Mouse (Mus musculus) layer of hippocampus, adult 9-11 months (tissue): ENCODE measurements around the gene Oxa1l.

Experiments
- DNase-seq: peaks from one replicate; pipeline ENCODE4 v3.0.0; 2022

Gene Oxa1l

DNA sequence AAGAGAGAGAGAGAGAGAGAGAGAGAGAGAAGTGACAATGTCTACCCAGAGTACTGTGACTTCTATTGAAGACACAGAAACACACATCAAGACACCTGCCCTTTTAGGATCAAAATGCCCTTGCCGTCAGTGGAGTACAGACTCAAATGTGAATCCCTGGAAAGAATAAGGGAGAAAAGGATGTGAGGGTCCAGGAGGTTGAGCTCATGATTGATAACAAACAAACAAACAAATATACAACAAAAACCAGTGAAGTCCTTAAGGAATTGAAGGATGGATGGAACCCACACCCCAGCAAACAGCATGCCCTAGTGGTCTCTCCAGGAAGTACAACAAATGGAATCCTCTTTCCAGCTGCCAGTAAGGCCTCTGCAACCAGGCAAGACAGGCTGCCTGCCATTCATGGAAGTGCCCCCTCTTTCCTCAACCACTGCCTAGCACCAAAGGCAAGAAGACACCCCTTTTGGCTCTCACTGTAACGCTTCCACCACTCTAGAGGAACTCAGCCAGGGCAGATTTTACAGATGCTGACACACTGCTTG, 52.1 kb downstream of the Oxa1l start:
- DNase-seq, result no peak

DNA sequence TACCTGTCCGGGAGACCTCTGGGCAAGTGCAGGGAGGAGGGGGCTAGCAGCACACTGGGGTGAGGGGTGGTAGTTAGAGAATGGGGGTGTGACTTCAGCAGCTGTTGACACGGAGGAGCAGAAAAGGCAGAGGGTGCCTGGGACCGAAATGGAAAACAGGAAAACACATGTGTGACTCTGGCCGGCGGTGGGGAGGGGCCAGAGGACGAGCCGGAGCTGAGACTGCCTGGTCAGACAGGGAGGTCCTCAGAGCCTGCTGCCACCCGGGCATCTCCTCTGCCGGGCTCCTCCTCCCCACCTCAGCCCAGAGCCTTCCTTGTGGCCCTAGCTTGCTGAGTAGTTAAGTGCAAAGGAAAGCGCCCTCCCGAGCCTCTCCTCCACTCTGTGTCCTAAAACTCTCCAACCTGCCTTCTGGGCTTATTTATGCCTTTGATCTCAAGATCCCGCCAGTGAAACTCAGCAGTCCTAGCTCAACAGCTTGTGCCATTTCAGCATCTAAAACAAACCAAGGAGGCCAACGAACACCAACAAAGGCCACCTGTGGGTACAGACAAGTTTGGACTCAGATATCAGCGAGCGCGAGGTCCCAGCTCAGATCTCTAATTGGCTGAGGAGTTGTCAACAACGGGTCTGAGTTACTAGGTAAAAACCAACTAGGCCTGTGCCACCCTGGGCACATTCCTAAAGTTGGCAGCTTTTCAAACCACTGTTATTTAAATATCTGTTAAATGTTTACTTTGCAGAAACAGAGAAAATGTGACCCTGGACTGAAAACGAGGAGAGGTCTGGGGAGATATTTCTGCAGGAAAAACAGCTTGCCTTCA, 53.5 kb downstream of the Oxa1l start:
- DNase-seq, result no peak

DNA sequence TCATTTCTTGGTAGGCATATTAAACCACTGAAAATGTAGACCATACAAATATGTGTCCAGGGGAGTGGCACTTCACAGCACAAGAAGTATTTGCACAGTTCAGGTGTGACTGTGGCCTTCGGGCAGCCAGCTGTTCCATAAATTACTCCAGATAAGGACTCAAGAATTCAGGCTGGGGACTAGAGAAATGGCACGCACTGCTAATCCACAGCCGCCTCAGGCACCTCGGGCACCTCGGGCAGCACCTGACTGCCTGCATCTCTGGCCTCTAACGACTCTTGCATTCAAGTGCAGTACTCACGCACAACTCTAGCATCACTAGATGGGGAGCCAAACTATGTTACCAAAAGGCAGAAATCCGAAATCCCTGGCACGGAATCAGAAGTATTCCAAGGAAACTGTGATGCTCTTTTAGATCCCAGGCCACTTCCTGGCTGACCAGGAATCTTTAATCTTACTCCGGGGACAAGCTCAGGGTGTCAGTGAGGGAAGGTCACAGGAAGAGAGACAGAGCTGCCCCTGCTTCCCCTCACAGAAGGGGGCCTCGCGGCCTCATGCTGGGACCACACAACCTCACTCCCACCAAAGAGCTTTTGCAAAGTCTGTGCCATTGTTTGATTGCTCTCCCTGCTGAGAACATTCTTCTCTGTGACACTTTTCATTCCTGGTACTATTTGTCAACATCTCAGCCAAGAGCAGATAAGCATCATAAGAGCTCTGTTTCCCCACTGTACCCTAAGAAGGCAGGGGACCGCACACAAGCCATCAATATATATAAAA, 54.8 kb downstream of the Oxa1l start:
- DNase-seq, result no peak

GRCm38 (mm10) chr14:54416229-54416775, 55.7 kb downstream of the Oxa1l start:
- DNase-seq, result no peak

GRCm38 (mm10) chr14:54416830-54417229, 56.2 kb downstream of the Oxa1l start:
- DNase-seq, result no peak

DNA sequence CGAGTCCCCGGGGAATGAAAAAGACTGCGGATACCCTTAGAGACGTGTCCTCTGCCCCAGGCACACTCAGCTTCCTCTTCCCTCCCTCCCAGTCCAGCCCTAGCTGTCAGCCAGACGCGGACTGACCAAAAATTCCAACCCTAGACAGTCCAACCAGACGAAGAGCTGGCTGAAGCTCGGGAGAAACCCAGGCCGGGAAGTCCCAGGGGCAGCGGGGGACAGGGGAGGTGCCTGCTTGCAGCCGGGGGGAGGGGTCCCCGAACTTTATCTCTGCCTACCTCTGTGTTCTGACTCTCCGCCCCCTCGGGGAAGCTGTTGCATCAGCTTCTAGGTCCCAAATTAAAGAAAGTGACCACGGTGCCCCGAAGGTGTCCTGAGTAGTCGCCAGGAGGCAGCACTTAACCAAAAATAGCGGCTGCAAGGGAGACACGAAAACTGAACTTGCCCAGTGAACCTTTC, 57.0 kb downstream of the Oxa1l start, which contains the start of gene Slc7a7:
Gene Slc7a7 (minus strand): TSS at position 158 of the 459 bp plus-strand sequence.
- DNase-seq, result no peak
